Mouse (Mus musculus) heart, postnatal 0 days (tissue): ENCODE data around the gene Spry1. TPM values are rescaled to one million over a fixed set of nuclear protein-coding genes. Genes with fewer than 3 reads are reported as not detected.

Experiments
- ATAC-seq: fragments of 200-750 bp; cut with Nextera tagmentation; 2 replicates; pipeline ENCODE4 v1.8.0; 2017; ENCODE audit warnings: low read depth, moderate number of reproducible peaks, moderate library complexity; ENCODE audit not compliant: insufficient read depth
- DNase-seq: peaks from one replicate; pipeline ENCODE4 v3.0.0-alpha.2; 2016; ENCODE audit warnings: low spot score
- H3K27ac ChIP-seq: fragments of 300-500 bp; sonication (generic); 2 replicates; pipeline ENCODE4 v1.5.1; 2014; ENCODE audit warnings: low read depth, mild to moderate bottlenecking
- H3K27me3 ChIP-seq: fragments of 300-500 bp; sonication (generic); 2 replicates; pipeline ENCODE4 v1.6.1; 2014; ENCODE audit warnings: low read length, mixed read lengths; ENCODE audit not compliant: control insufficient read depth, insufficient read depth
- H3K36me3 ChIP-seq: fragments of 300-500 bp; sonication (generic); replicated peaks from 2 replicates; pipeline ENCODE4 v1.6.1; 2014; ENCODE audit warnings: low read length, mixed read lengths; ENCODE audit not compliant: control insufficient read depth, insufficient read depth
- H3K4me1 ChIP-seq: fragments of 300-500 bp; sonication (generic); 2 replicates; pipeline ENCODE4 v1.6.1; 2014; ENCODE audit warnings: antibody characterized with exemption; ENCODE audit not compliant: control insufficient read depth, insufficient read depth
- H3K4me2 ChIP-seq: fragments of 300-500 bp; sonication (generic); 2 replicates; pipeline ENCODE4 v1.6.1; 2014; ENCODE audit warnings: low read depth, mild to moderate bottlenecking, low read length, moderate library complexity
- H3K4me3 ChIP-seq: fragments of 300-500 bp; sonication (generic); 2 replicates; pipeline ENCODE4 v1.5.1; 2014; ENCODE audit warnings: low read depth, low read length
- H3K9ac ChIP-seq: fragments of 300-500 bp; sonication (generic); replicated peaks from 2 replicates; pipeline ENCODE4 v1.6.1; 2014; ENCODE audit warnings: low read depth, low read length, mixed read lengths
- H3K9me3 ChIP-seq: fragments of 300-500 bp; sonication (generic); replicated peaks from 2 replicates; pipeline ENCODE4 v1.6.1; 2016; ENCODE audit warnings: low read length; ENCODE audit not compliant: control insufficient read depth
- CTCF ChIP-seq: IDR thresholded peaks from 2 replicates; pipeline ENCODE4 v1.5.1; 2016; ENCODE audit warnings: antibody characterized with exemption, control low read depth, low read depth
- EP300 ChIP-seq: IDR thresholded peaks from 2 replicates; pipeline ENCODE4 v1.6.1; 2016; ENCODE audit warnings: antibody characterized with exemption, low read depth
- WGBS: fragments of 180-500 bp; shearing (Covaris S2); extraction: QIAGEN DNeasy Blood & Tissue Kit; methylation state at CpG from one replicate; pipeline ENCODE4 v1.1.7; 2014; 5-methylcytosine and 5-hydroxymethylcytosine counted together
- polyA plus RNA-seq: library from polyadenylated mRNA; unstranded; fragments of >200 nt; fragmentation: Nextera tagmentation; extraction: Ambion mirVana; gene quantifications from 2 replicates; pipeline ENCODE4 v1.2.1, GENCODE M21; 2015
- total RNA-seq: library from RNA; depleted of rRNA; stranded (reverse); fragments of >200 nt; gene quantifications from 2 replicates; pipeline ENCODE4 v1.2.3, GENCODE M21; 2014; ENCODE audit warnings: low replicate concordance

Spry1 gene
- total and polyA plus RNA-seq, 2 experiments from 2014 or later = 5.4 to 39.6 TPM

DNA sequence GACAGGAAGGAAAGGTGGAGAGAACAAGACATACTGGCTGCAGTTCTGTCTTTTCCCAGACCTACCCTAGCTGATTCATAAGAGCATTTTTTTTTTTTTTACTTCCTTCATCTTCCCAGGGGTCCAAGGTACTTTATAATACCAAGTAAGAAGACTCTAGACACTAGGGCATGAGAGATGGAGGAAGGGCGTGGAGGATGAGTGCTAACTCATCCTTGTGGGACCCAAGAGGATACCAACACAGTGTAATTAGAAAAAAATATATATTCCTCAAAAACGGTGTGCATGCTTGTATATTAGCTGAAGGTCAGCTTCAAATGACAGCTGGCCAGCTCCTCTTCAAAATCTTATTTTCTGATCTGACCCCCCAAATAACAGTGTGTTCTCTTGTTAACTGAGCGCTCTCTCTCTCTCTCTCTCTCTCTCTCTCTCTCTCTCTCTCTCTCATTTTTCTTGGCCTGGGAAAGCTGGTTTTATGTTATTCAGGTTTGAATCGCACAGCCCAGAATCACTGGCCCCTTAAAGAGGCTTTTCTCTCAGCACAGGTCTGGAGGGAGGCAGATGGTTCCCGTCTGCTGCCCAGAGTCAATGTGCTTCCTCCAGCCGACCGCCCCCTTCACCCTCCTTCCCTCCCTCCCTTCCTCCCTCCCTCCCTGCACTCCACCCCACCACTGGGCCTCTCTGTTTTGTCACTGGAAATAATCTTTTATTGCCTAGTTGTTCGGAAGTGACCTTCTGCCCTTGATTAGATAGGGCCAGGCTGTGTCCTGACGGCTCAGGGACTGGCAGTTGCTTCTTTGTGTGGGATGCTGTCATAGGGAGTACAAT is 26.8 kb downstream of the Spry1 start:
- Histone ChIP-seq H3K36me3 (no peaks in the 10 kb centered on the region), H3K4me1 (peaks cover 6% of the 10 kb centered on the region; the same call in 1 of the 2 replicates), H3K27ac (no peak overlapping the region), H3K9ac (no peak overlapping the region), H3K4me2 (no peak overlapping the region), H3K9me3 (peaks cover 9% of the 10 kb centered on the region), H3K4me3 (no peak overlapping the region), H3K27me3 (no peaks in the 10 kb centered on the region)
- TF ChIP-seq CTCF (no peak), EP300 (peak; percentile 52; the same call in 1 of the 2 replicates)
- peak; percentile 80 for ATAC-seq
- peak; percentile 59 for DNase-seq
- 24% methylated on average over 9 of the region's 9 CpGs for WGBS

DNA sequence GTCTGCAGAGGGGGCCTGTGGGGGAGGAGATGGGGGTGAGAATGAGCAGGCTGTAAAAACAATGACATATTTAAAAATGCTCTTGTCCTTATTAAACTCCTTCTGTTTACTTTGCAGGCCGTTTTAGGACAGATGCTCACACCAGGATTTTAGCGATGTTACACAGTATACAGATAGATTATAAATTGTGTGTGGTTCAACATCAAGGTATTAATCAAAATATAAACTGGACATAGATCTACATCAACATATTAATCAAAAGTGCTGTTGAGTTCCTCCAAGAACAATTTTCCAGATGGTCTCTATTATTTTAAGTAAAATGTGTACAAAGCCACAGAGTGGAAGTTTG is 27.3 kb downstream of the Spry1 start:
- no peak overlapping the region for H3K27ac ChIP-seq
- ATAC-seq = no peak

DNA sequence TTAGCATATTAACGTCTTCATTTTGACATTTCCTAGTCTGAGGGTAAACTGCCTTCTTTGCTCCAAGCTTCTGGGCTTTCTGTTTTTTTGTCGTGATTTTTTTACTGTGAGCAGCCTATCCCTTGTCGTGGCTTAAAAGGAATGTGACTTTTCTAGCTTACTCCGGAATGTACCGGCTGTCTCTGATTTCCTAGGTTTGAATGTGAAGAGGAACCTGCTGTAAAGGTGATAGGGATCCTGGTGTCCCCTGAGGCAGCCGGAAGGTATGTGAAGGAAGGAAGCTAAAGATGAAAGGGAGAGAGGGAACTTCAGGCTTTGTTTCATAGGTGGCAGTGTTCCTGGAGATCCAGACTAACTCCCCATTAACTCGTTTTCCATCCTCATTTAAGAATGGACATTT is 28.0 kb downstream of the Spry1 start:
- H3K9me3 ChIP-seq = peaks cover 9% of the 10 kb centered on the region
- no peak for ATAC-seq
- no peak overlapping the region for H3K4me3 ChIP-seq
- H3K9ac ChIP-seq = no peak overlapping the region
- DNase-seq = no peak
- no peak for TF ChIP-seq EP300
- no peaks in the 10 kb centered on the region for H3K27me3 ChIP-seq
- 48% methylated on average over 7 of the region's 7 CpGs for WGBS
- no peaks in the 10 kb centered on the region for H3K36me3 ChIP-seq
- H3K27ac ChIP-seq = no peak overlapping the region
- H3K4me2 ChIP-seq = no peak overlapping the region
- H3K4me1 ChIP-seq = peaks cover 10% of the 10 kb centered on the region

More for the DNA sequence above, 27.3 kb downstream of the Spry1 start:
- Histone ChIP-seq H3K4me2 (no peak overlapping the region), H3K9me3 (peaks cover 9% of the 10 kb centered on the region), H3K4me3 (no peak overlapping the region), H3K4me1 (peaks cover 6% of the 10 kb centered on the region; the same call in 1 of the 2 replicates), H3K9ac (no peak overlapping the region), H3K27me3 (no peaks in the 10 kb centered on the region), H3K36me3 (no peaks in the 10 kb centered on the region)
- TF ChIP-seq EP300 (no peak; the same call in 1 of the 2 replicates), CTCF (no peak)
- WGBS = 44% methylated on average over 2 of the region's 2 CpGs
- DNase-seq = no peak

DNA sequence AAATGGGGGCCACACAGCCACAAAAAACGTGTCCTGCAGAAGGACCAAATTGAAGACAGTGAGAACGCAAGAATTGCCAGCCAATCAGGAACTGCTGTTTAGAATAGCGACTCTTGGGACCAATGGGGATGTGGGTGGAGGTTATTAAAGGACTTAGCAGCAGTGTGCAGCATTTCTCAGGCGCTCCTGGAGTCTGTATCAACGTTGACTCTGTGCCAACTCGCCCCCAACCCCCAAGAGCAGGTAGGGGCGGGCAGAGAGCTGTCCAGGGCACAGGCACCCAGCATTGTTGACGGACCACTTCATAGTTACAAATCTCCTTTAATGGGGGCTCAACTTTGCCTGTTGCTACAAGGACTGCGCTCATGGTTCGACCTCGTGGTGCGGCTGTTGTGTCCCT is 28.9 kb downstream of the Spry1 start:
- WGBS = 87% methylated on average over 12 of the region's 12 CpGs
- TF ChIP-seq CTCF (no peak), EP300 (no peak)
- no peak overlapping the region for H3K4me2 ChIP-seq
- H3K4me3 ChIP-seq = no peak overlapping the region
- no peak for ATAC-seq
- H3K27ac ChIP-seq = no peak overlapping the region
- no peaks in the 10 kb centered on the region for H3K27me3 ChIP-seq
- H3K9me3 ChIP-seq = peaks cover 9% of the 10 kb centered on the region
- H3K4me1 ChIP-seq = peaks cover 10% of the 10 kb centered on the region
- H3K9ac ChIP-seq = no peak overlapping the region
- DNase-seq = no peak
- H3K36me3 ChIP-seq = no peaks in the 10 kb centered on the region

DNA sequence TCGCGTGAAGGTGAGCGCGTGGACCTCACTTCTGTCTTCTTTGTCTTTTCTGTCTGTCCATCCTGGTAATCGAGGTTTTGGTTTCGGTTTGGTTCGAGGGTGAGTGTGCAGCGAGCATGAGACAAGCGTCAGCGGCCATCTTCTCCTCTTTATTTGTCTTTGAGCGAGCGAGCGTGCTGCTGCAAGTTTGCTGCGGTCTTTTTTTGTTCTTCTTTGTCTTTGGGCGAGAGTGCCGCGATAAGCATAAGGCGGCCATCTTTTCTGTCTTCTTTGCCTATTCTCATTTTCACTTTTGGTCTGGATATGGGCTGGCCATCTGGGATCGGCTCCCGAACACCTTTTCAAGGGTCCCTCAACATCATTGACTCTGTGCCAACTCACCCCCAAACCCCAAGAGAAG is 29.4 kb downstream of the Spry1 start:
- Histone ChIP-seq H3K27me3 (no peaks in the 10 kb centered on the region; the same call in 1 of the 2 replicates), H3K9me3 (peaks cover 9% of the 10 kb centered on the region), H3K9ac (no peak overlapping the region), H3K36me3 (no peaks in the 10 kb centered on the region), H3K4me1 (peaks cover 10% of the 10 kb centered on the region), H3K27ac (no peak overlapping the region), H3K4me2 (no peak overlapping the region), H3K4me3 (no peak overlapping the region)
- no peak for TF ChIP-seq CTCF
- no peak for TF ChIP-seq EP300
- ATAC-seq (no peak), DNase-seq (no peak)
- 98% methylated on average over 20 of the region's 20 CpGs for WGBS
